Mouse (Mus musculus): ENCODE measurements around the gene Ssr1.

The Ssr1 gene

DNA sequence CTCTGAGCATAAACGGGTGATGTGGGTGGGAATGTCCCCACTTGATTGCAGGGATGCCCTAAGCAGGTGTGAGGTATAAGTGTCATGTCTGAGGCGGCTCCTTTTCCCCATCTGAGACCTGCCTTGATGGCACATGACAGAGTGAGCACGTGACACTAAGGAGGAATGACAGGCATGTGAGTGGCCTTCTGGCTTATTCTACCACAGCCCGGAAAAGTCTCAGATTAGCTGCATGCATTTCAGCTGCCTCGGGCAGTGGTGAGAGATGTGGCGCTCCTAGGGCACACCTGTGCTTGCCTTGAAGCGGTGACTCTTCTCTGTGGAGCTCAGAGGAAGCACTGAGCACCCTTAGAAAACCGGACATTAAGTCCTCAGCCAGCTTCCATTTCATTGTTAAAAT is 48.6 kb downstream of the Ssr1 start:
- no peak for DNase-seq (ENCODE audit: low read depth)

DNA sequence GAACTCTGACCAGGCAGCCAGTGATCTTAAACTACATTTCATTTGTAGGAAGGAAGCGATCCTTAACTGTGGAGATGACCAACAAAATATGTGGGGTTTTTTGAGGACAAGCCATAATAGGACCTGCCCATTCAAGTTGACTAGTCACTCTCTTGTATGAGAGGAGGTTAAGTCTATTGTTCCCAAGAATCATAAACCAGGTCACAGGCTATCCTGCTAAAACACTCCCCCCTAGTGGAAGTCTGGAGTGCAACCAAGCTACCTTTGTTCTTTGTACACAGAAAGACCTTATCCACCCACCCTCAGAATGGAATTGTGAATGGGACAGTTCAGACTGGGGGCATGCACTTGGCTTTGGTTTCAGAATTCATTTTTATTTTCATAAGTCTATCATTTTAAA is 49.7 kb downstream of the Ssr1 start:
- peak; percentile 50 for DNase-seq (ENCODE audit: low read depth)

DNA sequence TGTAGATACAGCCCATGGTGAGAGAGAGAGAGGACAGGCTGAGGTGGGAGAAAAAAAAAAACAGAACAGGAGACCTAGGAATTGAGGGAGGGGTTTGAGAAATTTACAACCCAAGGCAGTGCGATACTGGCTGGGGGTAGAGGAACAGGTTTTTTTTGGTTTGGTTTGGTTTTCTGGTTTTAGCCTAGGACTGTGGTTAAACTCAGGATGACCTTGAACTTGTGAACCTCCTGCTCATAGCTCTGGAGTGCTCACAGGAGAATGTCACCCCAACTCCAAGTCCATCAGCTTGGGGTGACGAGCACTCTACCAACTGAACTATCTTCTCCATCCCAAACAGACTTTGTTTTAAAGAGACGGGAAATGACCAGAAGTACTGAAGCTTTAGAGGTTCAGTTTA is 50.6 kb downstream of the Ssr1 start:
- DNase-seq (ENCODE audit: low read depth): no peak

DNA sequence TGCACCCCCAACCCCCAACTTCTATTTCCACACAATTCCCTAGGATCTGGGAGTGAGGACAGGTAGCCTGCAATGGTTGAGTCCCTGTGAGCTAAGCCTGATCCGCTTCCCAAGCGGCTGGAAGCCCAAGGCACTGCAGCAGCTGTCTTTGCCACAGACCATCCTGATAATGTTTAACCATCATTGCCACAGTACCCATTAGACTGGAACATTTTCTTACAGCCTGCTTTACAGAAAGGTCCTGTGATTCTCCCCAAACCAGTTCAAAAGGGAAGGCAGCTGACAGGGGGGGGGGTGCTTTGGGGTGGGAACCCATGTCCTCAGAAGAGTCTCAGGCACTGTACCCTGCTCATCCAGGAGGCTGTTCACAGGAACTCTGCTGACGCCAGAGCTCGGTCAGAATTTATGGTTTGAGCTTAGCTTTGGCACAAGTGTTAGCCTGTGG is 51.1 kb downstream of the Ssr1 start:
- no peak for DNase-seq (ENCODE audit: low read depth)

DNA sequence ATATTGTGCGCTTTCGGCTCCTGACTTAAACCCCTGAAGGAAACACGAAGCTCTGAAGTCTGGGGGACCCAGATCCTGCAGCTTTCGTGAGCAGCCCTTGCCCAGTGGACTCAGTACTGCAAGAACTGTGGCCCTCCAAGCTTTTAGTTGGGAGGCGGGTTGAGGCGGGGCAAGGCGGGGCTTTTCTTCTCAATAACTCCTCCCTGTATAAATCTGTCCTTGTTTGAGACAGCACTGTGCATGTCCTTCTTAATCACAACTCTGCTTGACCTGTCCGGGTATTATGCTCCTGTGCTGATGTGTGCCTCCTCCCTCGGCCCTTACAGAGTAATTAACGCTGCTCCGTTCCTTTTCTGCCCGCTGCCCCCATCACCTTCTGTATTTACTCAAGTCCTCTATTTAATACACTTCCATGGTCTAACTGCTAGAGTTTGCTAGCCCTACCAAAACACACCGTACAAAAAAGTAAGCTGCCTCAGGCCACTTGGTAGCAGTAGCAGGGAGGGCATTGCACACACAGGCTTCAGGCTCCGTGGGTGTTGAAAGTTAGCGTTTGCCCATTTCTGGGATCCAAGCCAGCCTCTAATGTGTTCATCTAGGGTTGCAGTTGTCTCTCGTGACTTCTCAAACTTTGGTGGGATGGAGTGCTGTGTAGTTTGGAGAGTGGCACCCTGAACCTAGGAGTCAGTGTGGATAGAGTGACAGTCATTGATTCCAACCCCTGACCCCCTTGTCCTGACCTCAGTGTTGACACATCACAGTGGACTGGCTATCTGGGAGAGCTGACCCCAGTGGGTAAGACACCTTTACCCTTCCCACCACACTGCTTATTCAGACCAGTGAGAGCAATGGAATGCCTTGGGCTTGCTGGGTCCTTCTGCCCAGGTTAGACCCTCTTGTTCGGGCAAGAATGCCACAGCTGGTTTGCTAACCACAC is 51.8 kb downstream of the Ssr1 start:
- peak; percentile 46 for DNase-seq (ENCODE audit: low read depth)

- no peak for DNase-seq (ENCODE audit: low read depth)
Observed at GRCm38 (mm10) chr13:37941138-37941645, 52.8 kb downstream of the Ssr1 start.

DNA sequence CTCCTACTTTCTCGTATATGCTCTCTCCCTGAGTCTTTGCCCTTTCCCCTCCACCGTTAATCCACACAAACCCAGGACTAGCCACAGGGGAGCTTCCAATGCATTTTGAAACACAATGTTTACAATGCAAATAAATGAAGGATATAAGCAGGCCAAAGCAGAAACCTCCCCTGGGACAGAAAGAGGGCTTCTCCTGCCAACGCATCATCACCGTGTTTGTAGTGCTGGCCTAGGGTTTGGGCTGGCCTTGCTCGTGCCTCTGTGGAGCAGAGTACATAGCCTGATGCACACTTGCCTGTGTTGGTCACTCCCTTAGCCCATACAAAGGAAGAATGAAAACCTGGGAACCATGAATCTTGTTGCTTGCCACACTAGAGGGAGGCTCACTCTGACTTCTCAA is 53.4 kb downstream of the Ssr1 start:
- peak; percentile 39 for DNase-seq (ENCODE audit: low read depth)

- DNase-seq (ENCODE audit: low read depth): no peak
Observed at GRCm38 (mm10) chr13:37940167-37940566, 53.9 kb downstream of the Ssr1 start.

DNA sequence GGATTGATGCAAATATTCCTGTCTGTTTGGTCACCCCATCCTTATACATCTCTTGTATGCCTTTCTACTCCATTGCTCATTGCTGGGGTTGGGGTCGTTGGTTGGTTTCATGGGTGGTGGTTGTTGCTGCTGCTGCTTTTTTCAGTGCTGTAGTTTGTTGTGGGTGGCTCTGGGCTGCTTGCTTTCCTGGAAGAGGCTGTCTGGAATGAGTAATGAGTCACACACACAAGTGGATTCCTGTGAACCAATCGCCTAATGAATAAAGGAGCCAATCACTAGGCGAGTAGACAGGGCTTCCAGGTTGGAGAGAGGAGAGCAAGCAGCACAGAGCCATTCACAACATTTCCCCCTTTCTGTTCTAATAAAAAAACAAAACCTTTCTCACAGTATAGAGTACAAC is 57.7 kb downstream of the Ssr1 start:
- peak; percentile 15 for DNase-seq (ENCODE audit: low read depth)

GRCm38 (mm10) chr13:37934920-37935319 is 59.1 kb downstream of the Ssr1 start:
- DNase-seq (ENCODE audit: low read depth): no peak

DNA sequence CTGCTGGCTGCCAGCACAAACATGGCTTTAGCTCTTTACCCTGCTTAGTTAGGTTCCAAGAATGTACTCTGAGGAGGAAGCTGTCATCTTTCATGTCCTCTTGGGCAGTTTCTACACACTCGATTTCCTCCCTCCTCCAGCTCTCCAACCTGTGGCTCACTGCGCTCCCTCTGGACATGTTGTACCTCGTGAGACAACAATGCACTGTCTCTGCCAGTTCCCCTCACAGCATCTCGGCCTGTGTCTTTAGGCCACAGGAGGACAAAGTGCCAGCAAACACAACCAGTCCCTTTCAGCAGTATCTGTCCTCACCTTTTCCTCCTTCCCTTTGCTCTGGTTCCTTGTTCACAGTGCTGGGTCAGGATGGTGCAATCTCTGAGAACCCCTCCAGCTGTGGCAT is 59.9 kb downstream of the Ssr1 start:
- no peak for DNase-seq (ENCODE audit: low read depth)

- DNase-seq (ENCODE audit: low read depth): no peak
Observed at GRCm38 (mm10) chr13:37931210-37931922, 62.7 kb downstream of the Ssr1 start.

DNA sequence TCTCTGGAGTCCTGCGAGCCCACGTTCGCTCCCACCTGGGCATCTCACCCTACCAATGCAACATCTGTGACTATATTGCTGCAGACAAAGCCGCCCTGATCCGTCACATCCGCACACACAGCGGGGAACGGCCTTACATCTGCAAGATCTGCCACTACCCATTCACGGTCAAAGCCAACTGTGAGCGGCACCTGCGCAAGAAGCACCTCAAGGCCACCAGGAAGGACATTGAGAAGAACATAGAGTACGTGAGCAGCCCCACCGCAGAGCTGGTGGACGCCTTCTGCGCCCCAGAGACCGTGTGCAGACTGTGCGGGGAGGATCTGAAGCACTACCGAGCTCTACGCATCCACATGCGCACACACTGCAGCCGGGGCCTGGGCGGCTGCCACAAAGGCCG is 63.4 kb downstream of the Ssr1 start:
- DNase-seq (ENCODE audit: low read depth): no peak

DNA sequence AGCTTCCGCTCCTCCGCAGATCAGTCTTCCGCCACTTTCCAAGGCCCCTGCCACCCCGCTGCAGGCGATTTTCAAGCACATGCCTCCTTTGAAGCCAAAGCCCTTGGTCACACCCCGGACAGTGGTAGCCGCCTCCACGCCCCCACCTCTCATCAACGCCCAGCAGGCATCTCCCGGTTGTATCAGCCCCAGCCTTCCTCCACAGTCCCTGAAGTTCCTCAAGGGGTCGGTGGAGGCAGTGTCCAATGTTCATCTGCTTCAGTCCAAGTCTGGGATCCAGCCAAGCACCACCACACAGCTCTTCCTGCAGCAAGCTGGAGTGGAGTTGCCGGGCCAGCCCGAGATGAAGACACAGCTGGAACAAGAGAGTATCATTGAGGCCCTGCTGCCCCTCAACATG is 63.9 kb downstream of the Ssr1 start:
- no peak for DNase-seq (ENCODE audit: low read depth)

GRCm38 (mm10) chr13:37929532-37929931 is 64.5 kb downstream of the Ssr1 start:
- no peak for DNase-seq (ENCODE audit: low read depth)

DNA sequence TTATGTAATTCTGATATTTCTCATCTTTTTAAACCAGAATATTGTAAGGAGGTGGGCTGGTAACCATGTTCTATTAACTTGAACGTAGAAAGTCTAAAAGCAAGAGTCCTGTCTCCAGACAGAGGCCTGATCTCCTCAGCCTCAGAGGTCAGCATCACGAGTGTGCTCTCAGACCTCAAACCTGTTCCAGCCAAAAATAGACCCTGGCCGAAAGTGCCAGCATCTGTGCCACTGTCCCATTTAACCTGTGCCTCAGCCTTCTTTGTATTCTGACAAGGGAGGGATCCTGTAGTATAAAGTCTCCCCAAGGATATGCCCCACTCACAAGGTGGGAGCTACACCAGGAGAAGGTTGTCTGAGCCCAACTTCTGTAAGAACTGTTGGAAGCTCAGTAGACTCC is 67.6 kb downstream of the Ssr1 start:
- DNase-seq (ENCODE audit: low read depth): no peak

- no peak for DNase-seq (ENCODE audit: low read depth)
Observed at GRCm38 (mm10) chr13:37924461-37924948, 69.5 kb downstream of the Ssr1 start.

DNA sequence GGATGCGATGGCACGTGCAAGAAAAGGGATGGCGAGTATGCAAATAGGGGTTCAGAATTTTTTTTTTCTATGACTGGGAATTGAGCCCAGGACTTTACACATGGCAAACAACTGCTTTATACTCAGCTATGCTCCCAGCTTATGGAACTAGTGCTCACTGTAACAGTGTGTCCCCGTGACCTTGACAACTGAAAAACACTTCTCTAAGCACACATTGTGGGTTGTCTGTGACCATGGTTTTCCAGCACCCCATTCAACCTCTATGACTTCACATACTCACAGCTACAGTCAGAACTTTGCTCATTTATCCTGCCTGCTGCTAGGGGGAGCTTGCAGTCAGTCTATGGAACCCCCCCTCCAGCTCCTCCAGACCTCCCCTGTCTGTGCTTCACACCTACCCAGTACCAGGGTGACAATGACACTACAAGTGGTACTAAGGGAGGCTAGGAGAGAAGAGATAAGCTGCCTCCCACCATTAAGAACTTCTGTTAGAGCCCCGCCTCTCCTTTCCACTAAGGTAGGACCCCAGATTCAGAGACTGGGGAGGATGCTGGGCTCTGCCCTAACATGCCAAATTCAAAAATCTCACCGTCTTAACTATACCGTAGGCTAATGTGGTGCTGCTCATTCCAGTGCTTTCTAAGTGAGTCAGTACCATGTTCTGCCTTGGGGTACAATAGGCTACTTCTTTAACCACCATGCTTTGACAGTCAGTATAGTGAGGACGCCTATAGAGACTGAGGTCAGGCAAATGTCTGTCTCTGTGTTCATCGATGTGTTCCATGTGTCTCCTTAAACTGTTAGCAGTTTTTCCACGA is 70.2 kb downstream of the Ssr1 start:
- no peak for DNase-seq (ENCODE audit: low read depth)

DNA sequence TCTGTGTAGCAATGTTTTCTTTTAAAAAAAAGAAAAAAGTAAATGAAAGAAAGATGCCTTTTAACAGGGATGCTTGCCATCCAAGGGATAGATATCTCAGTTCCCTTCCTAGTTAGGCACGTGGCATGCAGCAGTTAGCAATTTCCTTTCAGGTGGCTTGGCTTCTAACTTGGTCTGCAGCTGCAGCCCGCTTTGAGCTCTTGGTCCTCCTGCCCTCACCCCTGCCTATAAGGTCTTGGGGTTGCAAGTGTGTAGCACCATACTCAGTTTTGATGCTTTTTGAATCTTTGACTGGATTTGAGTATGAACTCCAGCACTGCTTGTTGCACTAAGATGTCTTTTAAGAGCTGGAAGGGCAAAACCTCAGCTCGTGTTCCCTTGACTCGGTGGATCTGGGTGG is 70.9 kb downstream of the Ssr1 start:
- DNase-seq (ENCODE audit: low read depth): no peak

GRCm38 (mm10) chr13:37920727-37921126 is 73.3 kb downstream of the Ssr1 start:
- DNase-seq (ENCODE audit: low read depth): no peak

- no peak for DNase-seq (ENCODE audit: low read depth)
Observed at GRCm38 (mm10) chr13:37919711-37920277, 74.2 kb downstream of the Ssr1 start.
